Mouse (Mus musculus) heart, adult 2 months (tissue): ENCODE results near the gene Pvalb. TPM values are rescaled to one million over a fixed set of nuclear protein-coding genes. Genes with fewer than 3 reads are reported as not detected.

Experiments used
- DNase-seq, 2 experiments: peaks; one replicate each; pipeline ENCODE4 v3.0.0; 2021
- H3K27ac ChIP-seq: fragments of 200-600 bp; 2 replicates; pipeline ENCODE4 v1.8.1; 2022
- H3K27me3 ChIP-seq: fragments of 200-500 bp; 2 replicates; pipeline ENCODE4 v1.6.1; 2012; ENCODE audit warnings: mild to moderate bottlenecking, low read length, inconsistent platforms, mixed read lengths; ENCODE audit not compliant: control insufficient read depth, insufficient read depth
- H3K36me3 ChIP-seq: fragments of 200-500 bp; 2 replicates; pipeline ENCODE4 v1.6.1; 2012; ENCODE audit warnings: low read length, inconsistent platforms; ENCODE audit not compliant: control insufficient read depth, insufficient read depth
- H3K4me1 ChIP-seq: fragments of 200-500 bp; 2 replicates; pipeline ENCODE4 v1.6.1; 2011; ENCODE audit warnings: low read length; ENCODE audit not compliant: control insufficient read depth, insufficient read depth
- H3K4me3 ChIP-seq: fragments of 200-600 bp; 2 replicates; pipeline ENCODE4 v1.8.1; 2022
- H3K79me2 ChIP-seq: fragments of 200-500 bp; replicated peaks from 2 replicates; pipeline ENCODE4 v1.6.1; 2012; ENCODE audit warnings: mild to moderate bottlenecking, inconsistent platforms, low read length, moderate library complexity, mixed read lengths; ENCODE audit not compliant: control insufficient read depth, insufficient read depth
- H3K9ac ChIP-seq: fragments of 200-500 bp; 2 replicates; pipeline ENCODE4 v1.6.1; 2012; ENCODE audit warnings: low read depth, mild to moderate bottlenecking, control low read depth, inconsistent platforms, low read length, mixed read lengths
- CTCF ChIP-seq: fragments of 200-600 bp; IDR thresholded peaks from 2 replicates; pipeline ENCODE4 v1.8.1; 2022; ENCODE audit warnings: antibody characterized with exemption, mild to moderate bottlenecking, moderate library complexity
- EP300 ChIP-seq: fragments of 200-500 bp; IDR thresholded peaks from 2 replicates; pipeline ENCODE4 v1.6.1; 2011; ENCODE audit warnings: low read depth, low read length, control low read depth; ENCODE audit not compliant: insufficient read depth
- POLR2A ChIP-seq: fragments of 200-500 bp; IDR thresholded peaks from 2 replicates; pipeline ENCODE4 v1.6.1; 2011; ENCODE audit warnings: mild to moderate bottlenecking, low read depth, low read length, control low read depth; ENCODE audit not compliant: insufficient read depth
- WGBS: fragments of 180-500 bp; shearing (Covaris S2); methylation state at CpG from one replicate; pipeline ENCODE4 v1.1.7; 2018; 5-methylcytosine and 5-hydroxymethylcytosine counted together
- intact Hi-C: fragments of 180-260 bp; cut with DNase I; formaldehyde crosslinking; loops from one replicate; pipeline ENCODE4 v1.15.1; 2025
- polyA plus RNA-seq: library from polyadenylated mRNA; depleted of rRNA; stranded (reverse); fragments of >200 nt; gene quantifications from 2 replicates; pipeline ENCODE4 v1.2.3, GENCODE M21; 2012; rRNA removed
- total RNA-seq, 2 experiments: library from RNA; stranded (reverse); gene quantifications; 2 replicates each; pipeline ENCODE4 v1.2.3; 2021

Gene Pvalb
- total and polyA plus RNA-seq, 3 experiments = 0.37 to 0.77 (median 0.44) TPM

DNA sequence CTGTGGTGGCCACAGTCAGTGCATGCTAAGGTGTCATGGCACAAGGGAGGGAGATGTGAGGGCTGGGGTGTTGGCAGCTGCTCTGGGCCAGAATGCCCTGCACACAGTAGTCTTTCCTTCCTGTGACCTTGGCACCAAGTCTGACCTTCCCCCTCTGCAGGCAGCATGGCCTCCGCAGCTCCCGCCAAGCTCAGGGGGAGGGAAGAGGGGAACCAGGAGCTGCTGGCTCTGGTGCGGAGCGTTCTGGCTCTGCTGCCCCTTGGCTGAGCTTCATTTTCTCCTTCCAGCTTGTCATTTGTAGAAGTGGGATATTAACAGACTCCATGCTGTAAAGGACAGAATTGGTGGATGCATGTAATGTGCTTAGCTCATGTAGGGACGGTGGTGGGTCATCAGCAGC is 47.9 kb downstream of the Pvalb start:
- intact Hi-C loops = no loop called here
- 74% methylated on average over 5 of the region's 5 CpGs for WGBS

DNA sequence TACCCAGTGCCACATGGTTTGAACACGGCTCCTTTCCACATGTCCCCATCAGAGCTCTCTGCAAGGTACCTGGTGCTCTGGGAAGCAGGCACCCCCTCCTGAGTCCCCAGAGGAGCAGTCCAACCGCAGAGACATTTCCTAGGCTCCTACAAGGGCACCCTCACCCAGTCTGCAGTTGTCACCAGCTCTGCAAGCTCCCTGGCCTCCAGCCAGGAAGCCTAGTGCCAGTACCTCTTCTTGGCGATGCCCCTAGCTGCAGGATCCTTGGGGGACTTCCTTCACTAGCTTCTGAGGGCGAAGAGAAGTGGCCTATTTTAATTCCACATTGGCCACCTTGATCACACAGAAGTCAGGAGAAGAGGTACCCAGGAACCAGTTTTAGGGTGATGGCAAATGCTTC is 48.4 kb downstream of the Pvalb start:
- H3K4me3 ChIP-seq = no peak overlapping the region
- DNase-seq = no peak
- no peaks in the 10 kb centered on the region for H3K27me3 ChIP-seq
- no peak overlapping the region for H3K9ac ChIP-seq
- no peaks in the 10 kb centered on the region for H3K79me2 ChIP-seq
- no peaks in the 10 kb centered on the region for H3K36me3 ChIP-seq
- H3K4me1 ChIP-seq = no peaks in the 10 kb centered on the region
- WGBS = 49% methylated on average over 4 of the region's 4 CpGs
- TF ChIP-seq POLR2A = no peak
- TF ChIP-seq EP300 = no peak
- no peak for TF ChIP-seq CTCF
- intact Hi-C loops = no loop called here
- H3K27ac ChIP-seq = no peak overlapping the region

More for the DNA sequence above, 47.9 kb downstream of the Pvalb start:
- no peak overlapping the region for H3K4me3 ChIP-seq
- no peak overlapping the region for H3K9ac ChIP-seq
- DNase-seq = no peak
- H3K36me3 ChIP-seq = no peaks in the 10 kb centered on the region
- H3K4me1 ChIP-seq = no peaks in the 10 kb centered on the region
- TF ChIP-seq POLR2A (no peak), CTCF (no peak), EP300 (no peak)
- no peaks in the 10 kb centered on the region for H3K27me3 ChIP-seq
- H3K79me2 ChIP-seq = no peaks in the 10 kb centered on the region
- H3K27ac ChIP-seq = no peak overlapping the region

DNA sequence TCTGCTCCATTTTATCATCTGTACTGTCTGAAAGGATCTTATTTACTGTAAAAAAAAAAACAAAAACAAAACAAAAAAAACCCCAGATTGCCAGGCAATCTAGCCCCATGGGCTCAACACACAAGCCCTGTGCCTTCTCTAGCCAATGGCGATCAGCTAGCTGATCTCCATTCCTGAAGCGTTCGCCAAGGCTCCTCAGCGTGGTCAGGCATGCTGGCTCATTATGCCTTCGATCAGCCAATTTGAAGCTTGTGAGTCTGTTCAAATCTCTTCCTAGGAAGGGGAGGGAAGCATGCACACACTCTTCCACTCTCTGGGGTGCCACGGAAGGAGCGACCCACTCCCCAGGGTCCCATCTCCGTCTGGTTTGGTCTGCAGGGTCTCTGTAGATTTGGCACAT is 48.9 kb downstream of the Pvalb start:
- no peak for DNase-seq
- Histone ChIP-seq H3K79me2 (no peaks in the 10 kb centered on the region), H3K36me3 (no peaks in the 10 kb centered on the region), H3K27me3 (no peaks in the 10 kb centered on the region), H3K9ac (no peak overlapping the region), H3K4me1 (no peaks in the 10 kb centered on the region), H3K27ac (no peak overlapping the region), H3K4me3 (no peak overlapping the region)
- 79% methylated on average over 8 of the region's 8 CpGs for WGBS
- TF ChIP-seq EP300 = no peak
- TF ChIP-seq POLR2A = no peak
- TF ChIP-seq CTCF = no peak
- intact Hi-C loops = no loop called here

DNA sequence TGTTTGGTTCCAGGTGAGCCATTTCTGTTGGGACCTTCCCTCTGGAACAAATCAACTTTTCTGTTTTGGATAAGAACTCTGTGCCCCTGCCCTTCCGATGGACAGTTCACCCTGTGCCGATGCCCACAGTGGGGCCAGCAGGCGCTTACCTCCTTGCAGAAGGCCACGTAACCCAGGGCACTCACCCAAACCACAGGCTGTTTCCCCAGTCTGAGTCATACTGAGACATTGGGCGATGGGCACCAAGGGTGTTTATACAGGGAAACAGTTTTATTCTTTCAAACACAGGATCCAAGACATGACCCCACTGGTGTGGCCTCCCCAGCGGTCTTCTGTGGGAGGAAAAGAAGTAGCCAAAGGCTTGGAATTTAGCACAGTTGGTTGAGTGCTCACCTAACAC is 50.8 kb downstream of the Pvalb start:
- whole genome bisulfite sequencing = 82% methylated on average over 6 of the region's 6 CpGs
- TF ChIP-seq POLR2A = no peak
- TF ChIP-seq CTCF = no peak
- TF ChIP-seq EP300 = no peak
- no peak overlapping the region for H3K4me3 ChIP-seq
- H3K4me1 ChIP-seq = no peaks in the 10 kb centered on the region
- no peak for DNase-seq
- no peaks in the 10 kb centered on the region for H3K27me3 ChIP-seq
- no peaks in the 10 kb centered on the region for H3K36me3 ChIP-seq
- intact Hi-C loops = no loop called here
- H3K9ac ChIP-seq = no peak overlapping the region
- no peak overlapping the region for H3K27ac ChIP-seq
- H3K79me2 ChIP-seq = no peaks in the 10 kb centered on the region

DNA sequence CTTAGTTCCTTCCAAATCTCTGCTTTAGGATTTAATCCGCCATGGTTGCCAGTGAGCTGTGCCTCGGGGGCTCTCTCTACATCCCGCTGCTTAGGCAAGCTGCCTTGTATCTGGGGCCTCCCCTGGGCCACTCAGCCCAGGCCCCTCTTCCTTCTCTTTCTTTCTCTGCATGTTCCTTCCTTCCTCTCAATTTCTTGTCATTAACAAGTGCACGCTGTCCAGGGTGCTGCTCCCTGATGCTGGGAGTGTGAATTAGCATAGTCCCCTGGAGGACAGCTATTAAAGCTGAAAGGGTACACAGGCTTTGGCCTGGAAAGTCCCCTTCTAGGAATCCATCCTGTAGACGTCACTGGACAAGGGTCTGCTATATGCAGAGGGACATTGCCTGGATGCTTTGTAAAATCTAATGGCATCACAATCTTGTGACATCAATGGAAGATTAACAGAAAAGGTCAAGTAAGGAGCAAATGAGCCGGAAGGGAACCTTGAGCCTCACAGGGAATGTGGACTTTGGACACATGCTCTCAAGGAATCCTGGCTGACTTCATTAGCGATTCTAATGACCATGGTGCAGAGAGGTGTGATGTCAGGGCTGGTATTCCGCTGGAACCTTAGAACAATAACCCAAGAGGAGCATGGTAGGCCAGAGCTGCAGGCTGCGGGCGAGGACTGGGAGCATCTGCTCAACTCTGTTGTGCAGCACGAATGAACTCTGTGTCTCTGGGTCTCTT is 53.0 kb downstream of the Pvalb start:
- Histone ChIP-seq H3K27me3 (no peaks in the 10 kb centered on the region), H3K79me2 (no peaks in the 10 kb centered on the region), H3K4me3 (no peak overlapping the region), H3K36me3 (no peaks in the 10 kb centered on the region), H3K4me1 (no peaks in the 10 kb centered on the region), H3K9ac (no peak overlapping the region), H3K27ac (no peak overlapping the region)
- TF ChIP-seq CTCF (no peak), EP300 (no peak), POLR2A (no peak)
- intact Hi-C loops = no loop called here
- DNase-seq = no peak
- WGBS = 53% methylated on average over 11 of the region's 11 CpGs

DNA sequence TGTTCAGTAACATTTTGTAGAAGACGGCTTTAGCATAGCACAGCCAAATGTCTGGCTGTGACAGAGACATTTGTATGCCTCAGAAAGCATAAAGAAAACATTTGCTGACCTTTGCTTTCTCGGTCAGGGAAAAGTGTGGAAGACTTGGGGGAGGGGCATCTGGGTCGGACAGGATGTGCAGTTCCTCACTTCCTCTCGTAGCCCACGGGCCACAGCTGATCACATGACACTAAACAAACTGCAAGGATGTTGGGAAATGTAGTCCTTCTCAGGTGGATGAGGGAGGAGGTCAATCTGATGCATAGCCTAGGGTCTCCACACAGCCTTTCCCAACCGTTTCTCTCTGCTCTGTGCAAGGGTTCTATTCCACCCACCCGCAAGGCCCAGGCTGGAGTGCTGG is 57.6 kb downstream of the Pvalb start:
- Histone ChIP-seq H3K4me3 (no peak overlapping the region), H3K27ac (no peak overlapping the region), H3K79me2 (no peaks in the 10 kb centered on the region), H3K27me3 (no peaks in the 10 kb centered on the region), H3K4me1 (no peaks in the 10 kb centered on the region), H3K9ac (no peak overlapping the region), H3K36me3 (no peaks in the 10 kb centered on the region)
- no peak for DNase-seq
- TF ChIP-seq POLR2A (no peak), CTCF (no peak), EP300 (no peak)
- intact Hi-C loops = no loop called here
- WGBS = 60% methylated on average over 7 of the region's 7 CpGs

Other genes with a start within 250 kb of the Pvalb start
- gene Foxred2, start 249.7 kb downstream of the Pvalb start, total RNA-seq = under 1 TPM; 0.39 to 0.84 TPM
- 0.96 and 1.1 TPM in 2 replicates for gene Foxred2, start 249.7 kb downstream of the Pvalb start, polyA plus RNA-seq
- gene Eif3d, start 235.6 kb downstream of the Pvalb start, total RNA-seq = 10 to 100 TPM; 62.6 to 64.4 TPM
- gene Eif3d, start 235.6 kb downstream of the Pvalb start, polyA plus RNA-seq = 69.5 and 87.6 TPM in 2 replicates
- not detected for gene Cacng2, start 86.4 kb downstream of the Pvalb start, total RNA-seq
- gene Cacng2, start 86.4 kb downstream of the Pvalb start, polyA plus RNA-seq = 0.03 TPM in 1 of 2 replicates, not detected in the other
- 10 to 100 TPM in 1 of 2 experiments, 1 to 10 TPM in 1; 9.3 to 10.0 TPM for gene Ift27, start 32.3 kb downstream of the Pvalb start, total RNA-seq
- gene Ift27, start 32.3 kb downstream of the Pvalb start, polyA plus RNA-seq = 22.6 and 22.8 TPM in 2 replicates
- gene Ncf4, start 38.4 kb upstream of the Pvalb start, total RNA-seq = 1 to 10 TPM; 1.6 to 1.8 TPM
- 4.5 and 4.9 TPM in 2 replicates for gene Ncf4, start 38.4 kb upstream of the Pvalb start, polyA plus RNA-seq
- gene Csf2rb2, start 99.3 kb upstream of the Pvalb start, total RNA-seq = under 1 TPM; 0.75 to 0.84 TPM
- gene Csf2rb2, start 99.3 kb upstream of the Pvalb start, polyA plus RNA-seq = 1.2 and 1.6 TPM in 2 replicates
- 1 to 10 TPM; 1.6 to 2.2 TPM for gene Csf2rb, start 119.4 kb upstream of the Pvalb start, total RNA-seq
- 2.1 and 2.8 TPM in 2 replicates for gene Csf2rb, start 119.4 kb upstream of the Pvalb start, polyA plus RNA-seq
- not detected for gene Tex33, start 189.5 kb upstream of the Pvalb start, total RNA-seq
- 0.43 and 0.67 TPM in 2 replicates for gene Tex33, start 189.5 kb upstream of the Pvalb start, polyA plus RNA-seq
- gene Tst, start 199.5 kb upstream of the Pvalb start, total RNA-seq = 10 to 100 TPM; 19.1 to 23.2 TPM
- gene Tst, start 199.5 kb upstream of the Pvalb start, polyA plus RNA-seq = 30.3 and 41.7 TPM in 2 replicates
- 10 to 100 TPM; 37.5 to 45.9 TPM for gene Mpst, start 200.0 kb upstream of the Pvalb start, total RNA-seq
- gene Mpst, start 200.0 kb upstream of the Pvalb start, polyA plus RNA-seq = 64.5 and 79.5 TPM in 2 replicates
- 10 to 100 TPM; 18.4 to 24.5 TPM for gene Kctd17, start 222.2 kb upstream of the Pvalb start, total RNA-seq
- 52.5 and 66.1 TPM in 2 replicates for gene Kctd17, start 222.2 kb upstream of the Pvalb start, polyA plus RNA-seq